Mouse (Mus musculus) embryonic facial prominence, embryonic 13.5 days (tissue): ENCODE results near the gene Muc3. TPM values are rescaled to one million over a fixed set of nuclear protein-coding genes. Genes with fewer than 3 reads are reported as not detected.

Source experiments
- ATAC-seq: fragments of 200-750 bp; cut with Nextera tagmentation; 2 replicates; pipeline ENCODE4 v1.8.0; 2017; ENCODE audit warnings: low read depth; ENCODE audit not compliant: insufficient number of reproducible peaks, insufficient read depth, low FRiP score, low TSS enrichment
- H3K27ac ChIP-seq: fragments of 300-500 bp; sonication (generic); 2 replicates; pipeline ENCODE4 v1.5.1; 2015; ENCODE audit warnings: moderate library complexity, mild to moderate bottlenecking, inconsistent platforms
- H3K27me3 ChIP-seq: fragments of 300-500 bp; sonication (generic); 2 replicates; pipeline ENCODE4 v1.6.1; 2015; ENCODE audit warnings: mild to moderate bottlenecking, inconsistent platforms
- H3K36me3 ChIP-seq: fragments of 300-500 bp; sonication (generic); 2 replicates; pipeline ENCODE4 v1.6.1; 2015; ENCODE audit warnings: mild to moderate bottlenecking, inconsistent platforms
- H3K4me1 ChIP-seq: fragments of 300-500 bp; sonication (generic); 2 replicates; pipeline ENCODE4 v1.6.1; 2015; ENCODE audit warnings: inconsistent platforms
- H3K4me2 ChIP-seq: fragments of 300-500 bp; sonication (generic); 2 replicates; pipeline ENCODE4 v1.6.1; 2015; ENCODE audit warnings: moderate library complexity, mild to moderate bottlenecking, inconsistent platforms
- H3K4me3 ChIP-seq: fragments of 300-500 bp; sonication (generic); 2 replicates; pipeline ENCODE4 v1.5.1; 2015; ENCODE audit warnings: mild to moderate bottlenecking, inconsistent platforms
- H3K9ac ChIP-seq: fragments of 300-500 bp; sonication (generic); 2 replicates; pipeline ENCODE4 v1.6.1; 2015; ENCODE audit warnings: mild to moderate bottlenecking, inconsistent platforms
- H3K9me3 ChIP-seq: fragments of 300-500 bp; sonication (generic); 2 replicates; pipeline ENCODE4 v1.6.1; 2016; ENCODE audit warnings: inconsistent platforms
- WGBS: fragments of 180-500 bp; shearing (Covaris S2); methylation state at CpG from one replicate; pipeline ENCODE4 v1.1.7; 2015; ENCODE audit warnings: mixed read lengths; 5-methylcytosine and 5-hydroxymethylcytosine counted together
- polyA plus RNA-seq: library from polyadenylated mRNA; unstranded; fragments of >200 nt; fragmentation: Nextera tagmentation; extraction: Ambion mirVana; gene quantifications from 2 replicates; pipeline ENCODE4 v1.2.1, GENCODE M21; 2015

Muc3 gene
- polyA plus RNA-seq, 1 experiment from 2014 or later = not detected

DNA sequence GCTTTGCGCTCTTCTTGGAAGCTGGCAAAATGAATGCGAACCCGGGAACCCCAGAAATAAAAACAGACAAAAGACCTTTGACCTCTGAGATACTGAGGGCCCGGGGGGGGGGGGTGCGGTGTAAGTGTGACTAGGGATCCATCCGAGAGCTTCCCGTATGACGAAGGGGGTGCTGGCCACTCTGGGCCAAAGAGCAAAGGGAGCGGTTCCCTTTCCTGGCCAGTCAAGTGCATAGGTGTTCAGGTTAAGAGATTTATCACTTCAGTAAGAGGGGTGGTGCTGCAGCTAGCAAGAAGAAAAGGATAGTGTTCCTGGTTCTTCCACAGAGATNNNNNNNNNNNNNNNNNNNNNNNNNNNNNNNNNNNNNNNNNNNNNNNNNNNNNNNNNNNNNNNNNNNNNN, 16.9 kb upstream of the Muc3 start:
- H3K4me2 ChIP-seq = no peak overlapping the region
- no peak overlapping the region for H3K27ac ChIP-seq
- no peaks in the 10 kb centered on the region for H3K36me3 ChIP-seq
- H3K27me3 ChIP-seq = no peaks in the 10 kb centered on the region; the same call in 1 of the 2 replicates
- no peak overlapping the region for H3K9ac ChIP-seq
- no peaks in the 10 kb centered on the region for H3K9me3 ChIP-seq
- WGBS = 80% methylated on average over 9 of the region's 9 CpGs
- no peaks in the 10 kb centered on the region for H3K4me1 ChIP-seq
- H3K4me3 ChIP-seq = no peak overlapping the region
- ATAC-seq = no peak

DNA sequence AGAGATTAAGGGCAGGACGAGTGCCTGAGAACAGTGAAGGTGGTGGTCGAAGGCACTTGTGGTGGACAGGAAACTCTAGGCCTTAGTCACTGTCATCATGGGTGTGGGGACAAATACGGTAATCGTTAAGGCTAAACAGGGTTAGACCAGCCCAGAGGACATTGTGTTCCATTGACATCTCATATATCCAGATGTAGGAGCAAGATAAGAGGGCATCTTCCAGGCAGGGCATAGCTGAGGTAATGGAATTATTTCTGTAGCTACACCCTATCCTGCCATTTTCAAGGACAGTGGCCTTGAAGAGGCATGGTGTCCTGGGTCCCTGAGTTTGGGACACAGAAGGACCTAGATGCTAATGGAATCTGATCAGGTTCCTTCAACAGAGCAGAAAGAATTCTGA, 12.7 kb upstream of the Muc3 start:
- WGBS = 77% methylated on average over 4 of the region's 4 CpGs
- H3K27me3 ChIP-seq = no peaks in the 10 kb centered on the region; the same call in 1 of the 2 replicates

DNA sequence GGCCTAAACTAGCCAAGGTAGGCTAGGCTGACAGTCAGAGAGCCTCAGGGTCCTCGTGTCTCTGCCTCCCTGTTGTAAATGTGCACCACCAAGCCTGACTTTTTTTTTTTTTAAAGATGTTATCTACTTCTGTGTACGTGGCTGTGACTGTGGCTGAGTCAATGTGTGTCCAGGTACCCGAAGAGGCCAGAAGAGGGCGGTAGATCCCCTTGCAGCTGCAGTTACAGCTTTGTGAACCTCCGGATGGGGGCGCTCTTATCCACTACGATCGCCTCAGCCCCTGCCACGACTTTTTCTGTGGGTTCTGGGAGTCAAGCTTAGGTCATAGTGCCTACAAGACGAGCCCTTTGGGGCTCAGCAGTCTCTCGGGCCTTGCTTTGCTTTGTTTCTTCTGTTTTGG, 10.3 kb upstream of the Muc3 start:
- 34% methylated on average over 11 of the region's 11 CpGs for WGBS

More for the DNA sequence above, 12.7 kb upstream of the Muc3 start:
- Histone ChIP-seq H3K9me3 (peaks cover 8% of the 10 kb centered on the region), H3K4me3 (no peak overlapping the region), H3K4me2 (no peak overlapping the region), H3K9ac (no peak overlapping the region), H3K4me1 (no peaks in the 10 kb centered on the region), H3K36me3 (no peaks in the 10 kb centered on the region), H3K27ac (no peak overlapping the region)
- ATAC-seq = no peak

DNA sequence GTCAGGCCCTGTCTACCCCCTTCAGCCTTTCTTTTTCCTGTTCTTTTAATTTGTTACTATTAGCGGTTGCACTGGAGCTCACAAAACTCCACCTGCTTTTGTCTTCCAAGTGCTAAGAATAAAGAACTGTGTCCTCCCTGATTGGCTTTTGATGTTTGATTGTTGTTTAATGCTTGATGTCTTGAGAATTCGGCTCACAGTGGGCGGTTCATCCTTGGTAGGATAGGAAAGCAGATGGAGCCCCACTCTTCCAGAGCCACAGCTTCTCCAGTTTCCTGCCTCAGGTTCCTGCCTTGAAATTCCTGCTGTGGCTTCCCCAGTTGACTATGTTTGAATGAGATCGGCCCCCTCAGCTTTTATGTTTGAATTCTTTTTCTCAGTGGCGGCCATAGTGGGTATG, 4.2 kb upstream of the Muc3 start:
- Histone ChIP-seq H3K9ac (no peak overlapping the region), H3K27me3 (no peaks in the 10 kb centered on the region), H3K9me3 (peaks cover 38% of the 10 kb centered on the region), H3K36me3 (no peaks in the 10 kb centered on the region), H3K27ac (no peak overlapping the region), H3K4me2 (no peak overlapping the region), H3K4me3 (no peak overlapping the region), H3K4me1 (no peaks in the 10 kb centered on the region)
- WGBS = 89% methylated on average over 5 of the region's 5 CpGs
- no peak for ATAC-seq

More for the DNA sequence above, 10.3 kb upstream of the Muc3 start:
- Histone ChIP-seq H3K9me3 (peaks cover 10% of the 10 kb centered on the region), H3K4me2 (no peak overlapping the region), H3K4me3 (no peak overlapping the region), H3K27ac (no peak overlapping the region), H3K9ac (no peak overlapping the region), H3K36me3 (no peaks in the 10 kb centered on the region), H3K27me3 (no peaks in the 10 kb centered on the region; the same call in 1 of the 2 replicates), H3K4me1 (no peaks in the 10 kb centered on the region)
- ATAC-seq = no peak

DNA sequence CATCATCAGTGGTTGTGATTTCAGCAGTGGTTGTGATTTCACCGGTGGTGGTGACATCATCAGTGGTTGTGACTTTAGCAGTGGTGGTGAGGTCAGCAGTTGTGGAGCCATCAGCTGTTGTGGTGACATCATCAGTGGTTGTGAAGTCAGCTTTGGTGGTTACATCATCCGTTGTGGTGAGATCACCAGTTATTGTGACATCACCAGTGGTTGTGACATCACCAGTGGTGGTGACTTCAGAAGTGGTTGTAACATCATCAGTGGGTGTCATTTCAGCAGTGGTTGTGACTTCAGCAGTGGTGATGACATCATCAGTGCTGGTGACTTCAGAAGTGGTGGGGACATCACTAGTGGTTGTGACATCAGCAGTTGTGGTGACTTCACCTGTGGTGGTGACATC, 3.5 kb upstream of the Muc3 start:
- no peaks in the 10 kb centered on the region for H3K27me3 ChIP-seq
- no peak; the same call in 1 of the 2 replicates for ATAC-seq
- no peak overlapping the region for H3K4me3 ChIP-seq
- WGBS = 62% methylated on average over 2 of the region's 2 CpGs
- no peak overlapping the region for H3K9ac ChIP-seq
- H3K4me1 ChIP-seq = no peaks in the 10 kb centered on the region
- H3K9me3 ChIP-seq = peaks cover 37% of the 10 kb centered on the region
- no peaks in the 10 kb centered on the region for H3K36me3 ChIP-seq
- no peak overlapping the region for H3K27ac ChIP-seq
- no peak overlapping the region for H3K4me2 ChIP-seq

DNA sequence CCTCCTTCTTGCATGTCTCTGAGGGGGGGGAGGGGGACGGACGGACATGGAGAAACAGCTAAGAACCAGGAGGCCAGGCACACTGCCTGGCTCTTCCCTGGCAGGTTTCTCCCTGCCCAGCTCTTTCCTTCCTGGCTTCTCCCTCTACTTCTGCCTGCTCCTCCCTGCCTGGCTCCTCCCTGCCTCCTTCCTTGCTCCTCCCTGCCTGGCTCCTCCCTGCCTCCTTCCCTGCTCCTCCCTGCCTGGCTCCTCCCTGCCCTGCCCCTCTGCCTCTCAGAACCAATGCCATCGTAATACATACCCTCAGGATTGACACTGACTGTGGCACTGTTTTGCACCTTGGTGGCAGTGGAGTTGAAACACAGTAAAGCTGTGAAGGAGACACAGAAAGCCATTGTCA, 8.3 kb downstream of the Muc3 start:
- H3K4me3 ChIP-seq = no peak overlapping the region
- H3K36me3 ChIP-seq = no peaks in the 10 kb centered on the region
- H3K4me2 ChIP-seq = no peak overlapping the region
- H3K27ac ChIP-seq = no peak overlapping the region
- H3K9ac ChIP-seq = no peak overlapping the region
- no peaks in the 10 kb centered on the region for H3K9me3 ChIP-seq
- no peaks in the 10 kb centered on the region for H3K27me3 ChIP-seq
- ATAC-seq = no peak
- 39% methylated on average over 3 of the region's 3 CpGs for WGBS
- H3K4me1 ChIP-seq = no peaks in the 10 kb centered on the region

DNA sequence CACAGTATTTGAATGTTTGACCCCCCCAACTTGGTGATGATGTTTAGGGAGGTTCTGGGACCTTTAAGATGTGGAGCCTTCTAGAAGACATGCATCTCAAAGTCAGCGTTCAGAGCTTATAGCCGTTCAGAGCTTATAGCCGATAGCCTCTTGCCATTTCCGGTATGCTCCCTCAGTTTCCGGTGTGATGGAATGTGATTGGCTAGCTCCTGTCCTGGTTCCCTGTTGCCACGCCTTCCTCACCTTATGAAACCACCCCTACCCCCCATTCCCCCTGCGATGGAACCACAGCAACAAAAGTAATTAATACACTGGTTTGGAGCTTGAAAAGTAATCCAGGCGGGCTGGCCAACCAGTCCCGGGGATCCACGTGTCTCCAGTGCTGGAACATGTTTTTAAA, 10.1 kb downstream of the Muc3 start:
- H3K36me3 ChIP-seq = no peaks in the 10 kb centered on the region
- 82% methylated on average over 10 of the region's 10 CpGs for WGBS
- H3K9ac ChIP-seq = no peak overlapping the region
- no peaks in the 10 kb centered on the region for H3K9me3 ChIP-seq
- no peaks in the 10 kb centered on the region for H3K4me1 ChIP-seq
- H3K4me3 ChIP-seq = no peak overlapping the region
- no peak overlapping the region for H3K4me2 ChIP-seq
- ATAC-seq = no peak
- H3K27ac ChIP-seq = no peak overlapping the region
- no peaks in the 10 kb centered on the region for H3K27me3 ChIP-seq

DNA sequence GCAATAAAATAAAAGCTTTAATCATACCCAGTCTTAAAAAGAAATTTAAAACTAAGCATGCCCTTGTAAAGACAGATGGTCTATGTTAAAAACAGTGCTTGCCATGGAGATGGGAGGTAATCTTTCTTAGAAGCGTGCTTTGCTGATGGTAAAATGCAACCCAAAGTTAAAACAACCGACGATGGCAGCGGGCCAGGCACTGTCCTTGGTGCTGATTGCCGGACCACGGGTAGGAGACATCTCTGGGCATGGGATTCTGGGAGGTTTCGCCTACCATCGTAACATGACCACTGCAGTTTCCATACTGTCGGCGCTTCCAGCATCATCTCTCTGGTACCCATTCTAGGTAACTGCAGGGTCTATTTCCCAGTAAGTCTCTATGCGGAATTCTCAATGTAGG, 14.2 kb downstream of the Muc3 start:
- WGBS = 28% methylated on average over 11 of the region's 11 CpGs
- H3K9ac ChIP-seq = no peak overlapping the region
- no peaks in the 10 kb centered on the region for H3K4me1 ChIP-seq
- H3K27ac ChIP-seq = no peak overlapping the region
- H3K4me3 ChIP-seq = no peak overlapping the region
- H3K9me3 ChIP-seq = no peaks in the 10 kb centered on the region
- no peaks in the 10 kb centered on the region for H3K27me3 ChIP-seq
- H3K4me2 ChIP-seq = no peak overlapping the region
- no peaks in the 10 kb centered on the region for H3K36me3 ChIP-seq
- ATAC-seq = no peak

DNA sequence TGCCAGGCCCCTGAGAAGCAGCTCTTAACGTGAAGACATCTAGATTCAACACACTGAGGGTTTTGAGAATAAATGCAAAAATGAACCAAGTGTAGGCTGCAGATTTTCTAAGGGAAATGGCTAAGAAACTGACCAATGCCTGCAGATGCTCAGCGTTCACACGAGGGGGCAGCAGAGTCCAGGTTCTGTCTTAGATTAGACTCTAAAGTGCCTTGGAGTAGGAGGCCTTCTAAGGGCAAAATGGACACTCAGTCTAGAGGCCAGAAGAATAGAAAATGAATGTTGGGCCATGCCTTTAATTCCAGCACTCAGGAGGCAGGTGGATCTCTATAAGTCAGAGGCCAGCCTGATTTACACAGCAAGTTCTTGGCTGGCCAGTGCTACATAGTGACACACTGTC, 17.6 kb downstream of the Muc3 start:
- no peaks in the 10 kb centered on the region for H3K36me3 ChIP-seq
- no peaks in the 10 kb centered on the region; the same call in 1 of the 2 replicates for H3K27me3 ChIP-seq
- no peaks in the 10 kb centered on the region for H3K9me3 ChIP-seq
- no peak for ATAC-seq
- H3K27ac ChIP-seq = no peak overlapping the region
- no peak overlapping the region for H3K4me2 ChIP-seq
- 0 out of 2 replicates have a peak, but pooled peaks cover 6% of the 10 kb centered on the region for H3K4me1 ChIP-seq
- H3K9ac ChIP-seq = no peak overlapping the region
- 2% methylated on average over 3 of the region's 3 CpGs for WGBS
- no peak overlapping the region for H3K4me3 ChIP-seq

DNA sequence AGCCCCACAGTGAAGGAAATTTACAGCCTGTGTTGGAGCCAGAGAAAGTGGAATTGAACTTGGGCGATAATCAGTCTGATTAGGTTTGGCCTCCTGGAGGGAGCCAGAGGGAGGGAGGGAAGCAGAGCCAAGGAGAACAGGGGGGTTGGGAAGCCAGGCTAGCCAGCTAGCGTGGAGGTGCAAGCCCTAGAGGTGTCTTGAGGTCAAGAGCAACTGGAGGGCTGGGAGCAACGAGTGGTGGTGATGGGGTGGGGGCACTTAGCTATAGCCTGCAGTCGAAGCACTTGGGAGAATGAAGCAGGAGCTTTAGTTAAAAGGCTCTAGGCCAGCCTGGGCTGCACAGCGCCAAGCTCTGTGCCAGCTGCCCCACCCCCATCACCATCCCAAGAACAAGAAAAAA, 19.8 kb downstream of the Muc3 start:
- no peak for ATAC-seq
- no peak overlapping the region for H3K4me2 ChIP-seq
- H3K9ac ChIP-seq = no peak overlapping the region
- no peaks in the 10 kb centered on the region; the same call in 1 of the 2 replicates for H3K27me3 ChIP-seq
- WGBS = 25% methylated on average over 5 of the region's 5 CpGs
- no peak overlapping the region for H3K4me3 ChIP-seq
- H3K4me1 ChIP-seq = 0 out of 2 replicates have a peak, but pooled peaks cover 6% of the 10 kb centered on the region
- H3K36me3 ChIP-seq = no peaks in the 10 kb centered on the region
- H3K27ac ChIP-seq = no peak overlapping the region
- H3K9me3 ChIP-seq = no peaks in the 10 kb centered on the region

DNA sequence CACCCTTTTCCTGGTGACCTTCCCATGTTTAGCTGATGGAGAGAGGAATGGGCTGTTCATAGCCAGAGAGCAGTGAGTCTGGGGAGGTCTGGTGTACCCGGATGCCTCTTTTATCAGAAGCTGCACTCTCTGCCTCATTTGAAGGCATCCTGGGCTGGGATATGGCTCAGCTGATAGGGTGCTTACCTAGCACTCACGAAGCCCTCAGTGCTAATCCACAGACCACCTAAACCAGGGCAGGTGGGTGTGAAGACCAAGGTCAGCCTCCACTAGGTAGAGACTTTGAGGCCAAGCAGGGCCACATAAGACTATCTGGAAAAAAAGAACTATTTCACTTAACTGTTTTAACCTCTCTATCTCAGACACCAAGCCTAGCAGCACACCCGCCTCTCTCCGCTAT, 25.6 kb downstream of the Muc3 start:
- H3K4me3 ChIP-seq = no peak overlapping the region
- no peak overlapping the region for H3K4me2 ChIP-seq
- H3K27ac ChIP-seq = no peak overlapping the region
- WGBS = 85% methylated on average over 4 of the region's 4 CpGs
- no peaks in the 10 kb centered on the region for H3K27me3 ChIP-seq
- H3K4me1 ChIP-seq = peaks cover 8% of the 10 kb centered on the region; the same call in 1 of the 2 replicates
- no peaks in the 10 kb centered on the region for H3K36me3 ChIP-seq
- no peak overlapping the region for H3K9ac ChIP-seq
- no peaks in the 10 kb centered on the region for H3K9me3 ChIP-seq
- no peak for ATAC-seq

DNA sequence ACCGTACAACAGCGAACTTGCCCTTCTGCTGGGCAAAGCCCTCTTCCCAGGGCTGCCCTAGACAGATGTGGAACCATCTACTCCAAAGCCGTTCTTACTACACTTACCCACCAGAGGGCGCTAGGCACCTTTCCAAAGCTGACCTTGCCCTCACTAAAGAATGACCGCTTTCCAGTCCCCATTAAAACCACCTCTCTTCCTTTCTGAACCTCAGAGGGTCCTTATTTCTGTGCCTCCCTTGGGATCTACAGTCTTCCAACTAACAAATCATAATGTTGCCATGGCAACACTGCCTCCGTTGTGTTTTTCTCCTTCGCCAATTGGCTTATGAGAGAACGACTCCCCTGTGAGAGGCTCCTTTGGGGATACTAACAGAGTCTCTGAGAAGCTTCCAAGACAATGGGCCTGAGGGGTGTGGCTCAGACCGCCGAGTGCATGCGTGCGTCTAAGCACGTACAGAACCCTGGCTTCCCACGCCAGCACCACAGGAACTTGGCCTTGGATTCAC, 26.4 kb downstream of the Muc3 start:
- no peaks in the 10 kb centered on the region for H3K9me3 ChIP-seq
- H3K27ac ChIP-seq = no peak overlapping the region
- no peaks in the 10 kb centered on the region for H3K27me3 ChIP-seq
- ATAC-seq = peak; percentile 48; the same call in 1 of the 2 replicates
- no peak overlapping the region for H3K9ac ChIP-seq
- H3K4me1 ChIP-seq = peaks cover 8% of the 10 kb centered on the region; the same call in 1 of the 2 replicates
- no peaks in the 10 kb centered on the region for H3K36me3 ChIP-seq
- 11% methylated on average over 14 of the region's 14 CpGs for WGBS
- no peak overlapping the region for H3K4me3 ChIP-seq
- H3K4me2 ChIP-seq = no peak overlapping the region; the same call in 1 of the 2 replicates
